Mouse (Mus musculus) hindbrain, embryonic 16.5 days (tissue): ENCODE results near the gene Gm49321. TPM values are rescaled to one million over a fixed set of nuclear protein-coding genes. Genes with fewer than 3 reads are reported as not detected.

Experiments used
- ATAC-seq: fragments of 200-750 bp; cut with Nextera tagmentation; 2 replicates; pipeline ENCODE4 v1.8.0; 2017; ENCODE audit warnings: moderate TSS enrichment, moderate library complexity
- H3K27ac ChIP-seq: fragments of 300-500 bp; sonication (generic); 2 replicates; pipeline ENCODE4 v1.5.1; 2014; ENCODE audit warnings: low read depth, mild to moderate bottlenecking, control low read depth, low read length, moderate library complexity
- H3K27me3 ChIP-seq: fragments of 300-500 bp; sonication (generic); replicated peaks from 2 replicates; pipeline ENCODE4 v1.6.1; 2014; ENCODE audit warnings: low read length; ENCODE audit not compliant: control insufficient read depth, insufficient read depth
- H3K36me3 ChIP-seq: fragments of 300-500 bp; sonication (generic); 2 replicates; pipeline ENCODE4 v1.6.1; 2014; ENCODE audit warnings: mild to moderate bottlenecking, low read length, moderate library complexity, mixed read lengths; ENCODE audit not compliant: control insufficient read depth, insufficient read depth
- H3K4me1 ChIP-seq: fragments of 300-500 bp; sonication (generic); 2 replicates; pipeline ENCODE4 v1.6.1; 2014; ENCODE audit warnings: low read depth, low read length; ENCODE audit not compliant: control insufficient read depth, insufficient read depth
- H3K4me2 ChIP-seq: fragments of 300-500 bp; sonication (generic); 2 replicates; pipeline ENCODE4 v1.6.1; 2014; ENCODE audit warnings: mild to moderate bottlenecking, low read length, control low read depth, moderate library complexity
- H3K4me3 ChIP-seq: fragments of 300-500 bp; sonication (generic); 2 replicates; pipeline ENCODE4 v1.5.1; 2014; ENCODE audit warnings: mild to moderate bottlenecking, low read length, control low read depth, moderate library complexity
- H3K9ac ChIP-seq: fragments of 300-500 bp; sonication (generic); 2 replicates; pipeline ENCODE4 v1.6.1; 2014; ENCODE audit warnings: low read depth, mild to moderate bottlenecking, control low read depth, low read length, moderate library complexity
- H3K9me3 ChIP-seq: fragments of 300-500 bp; sonication (generic); 2 replicates; pipeline ENCODE4 v1.6.1; 2014; ENCODE audit warnings: mild to moderate bottlenecking, low read length, moderate library complexity; ENCODE audit not compliant: control insufficient read depth
- WGBS: fragments of 180-500 bp; shearing (Covaris S2); extraction: QIAGEN DNeasy Blood & Tissue Kit; methylation state at CpG from one replicate; pipeline ENCODE4 v1.1.7; 2014; 5-methylcytosine and 5-hydroxymethylcytosine counted together
- polyA plus RNA-seq: library from polyadenylated mRNA; unstranded; fragments of >200 nt; fragmentation: Nextera tagmentation; extraction: Ambion mirVana; gene quantifications from 2 replicates; pipeline ENCODE4 v1.2.1, GENCODE M21; 2015

The Gm49321 gene
- polyA plus RNA-seq: 18.0 and 22.1 TPM in 2 replicates

DNA sequence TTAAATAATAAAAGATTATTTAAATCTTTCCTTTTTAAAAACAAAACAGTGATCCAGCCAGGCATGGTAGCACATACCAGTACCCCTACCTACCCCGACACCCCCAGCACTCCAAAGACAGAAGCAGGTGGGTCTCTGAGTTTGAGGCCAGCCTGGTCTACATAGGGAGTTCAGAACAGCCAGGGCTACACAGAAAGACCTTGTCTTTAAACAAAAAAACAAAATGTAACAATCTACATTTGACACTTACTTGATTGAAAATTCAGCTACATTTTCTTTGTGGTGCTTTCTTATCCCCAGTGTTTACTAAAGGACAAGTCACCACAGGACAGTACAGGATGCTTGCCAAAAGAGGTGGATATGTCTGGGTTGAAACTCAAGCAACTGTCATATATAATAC lies at the start of gene Gm49321:
Gene Gm49321 (plus strand): TSS at position 301 of the 400 bp plus-strand sequence.
- Histone ChIP-seq H3K9ac (no peak within 1 kb of the TSS), H3K4me2 (no peak within 1 kb of the TSS), H3K4me3 (no peak within 1 kb of the TSS), H3K9me3 (no peaks in the 10 kb centered on the region), H3K36me3 (peaks cover 33% of the 10 kb centered on the region), H3K4me1 (no peaks in the 10 kb centered on the region), H3K27ac (no peak within 1 kb of the TSS), H3K27me3 (no peaks in the 10 kb centered on the region)
- no peak for ATAC-seq
- 85% methylated on average over 1 of the region's 1 CpGs for WGBS

DNA sequence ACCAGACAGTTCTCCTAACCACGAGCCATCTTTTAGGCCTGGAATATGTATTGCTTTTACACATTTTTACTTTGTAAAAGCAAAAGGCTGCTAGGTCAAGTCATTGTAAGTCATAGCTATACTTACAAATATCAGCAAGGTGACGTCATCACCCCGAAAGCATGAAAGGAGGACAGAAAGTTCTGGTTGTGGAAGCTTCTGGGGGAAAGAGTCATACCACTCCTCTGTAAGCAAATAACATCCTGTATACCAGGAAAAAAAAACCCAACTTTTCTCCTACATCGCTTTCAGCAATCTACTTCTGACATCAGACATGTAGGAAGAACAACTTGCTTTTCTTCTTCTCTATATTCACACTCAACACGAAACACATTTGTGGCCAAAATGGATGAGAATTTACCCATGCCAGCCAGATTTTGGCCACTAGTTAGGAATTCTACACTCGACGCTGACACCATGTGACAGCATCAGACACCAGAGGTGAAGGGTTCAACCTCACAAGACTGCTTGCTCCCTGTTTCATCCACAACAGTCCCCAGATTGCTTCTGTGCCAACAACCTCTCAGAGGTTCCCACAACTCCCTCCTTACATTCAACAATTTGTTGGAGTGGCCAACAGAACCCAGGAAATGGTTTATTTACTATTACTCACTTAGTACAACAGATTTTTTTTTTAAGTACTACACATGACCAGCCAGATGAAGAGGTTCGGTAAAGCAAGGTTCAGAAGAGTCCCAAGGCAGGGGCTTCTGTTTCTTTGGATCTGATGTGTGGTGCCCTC lies 49.3 kb upstream of the Gm49321 start:
- no peak for ATAC-seq
- Histone ChIP-seq H3K4me1 (no peaks in the 10 kb centered on the region), H3K27me3 (no peaks in the 10 kb centered on the region), H3K27ac (no peak overlapping the region), H3K9ac (no peak overlapping the region), H3K4me2 (no peak overlapping the region), H3K9me3 (no peaks in the 10 kb centered on the region), H3K4me3 (no peak overlapping the region), H3K36me3 (no peaks in the 10 kb centered on the region)
- 90% methylated on average over 8 of the region's 8 CpGs for WGBS

DNA sequence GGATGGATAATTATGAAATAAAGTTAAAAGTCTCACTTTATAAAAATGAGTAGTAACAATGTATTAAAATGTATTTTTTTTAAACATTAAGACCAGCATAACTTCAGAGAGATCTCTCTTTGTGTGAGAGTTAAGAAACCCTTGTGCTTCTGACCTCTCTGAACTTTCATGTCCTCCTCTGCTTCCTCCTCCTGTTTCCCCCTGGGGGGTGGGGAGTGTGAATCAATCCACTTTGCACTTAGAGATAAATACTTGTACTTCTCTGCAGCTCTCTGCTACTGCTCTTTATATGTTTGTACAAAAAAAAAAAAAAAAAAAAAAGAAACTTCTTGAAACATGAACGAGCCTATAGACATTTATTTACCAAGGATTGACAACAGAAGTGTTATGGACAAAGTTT lies 47.9 kb upstream of the Gm49321 start:
- H3K4me3 ChIP-seq: no peak overlapping the region
- H3K36me3 ChIP-seq: no peaks in the 10 kb centered on the region
- H3K9ac ChIP-seq: no peak overlapping the region
- no peaks in the 10 kb centered on the region for H3K9me3 ChIP-seq
- no peaks in the 10 kb centered on the region for H3K27me3 ChIP-seq
- no peak overlapping the region for H3K27ac ChIP-seq
- no peak overlapping the region for H3K4me2 ChIP-seq
- no peaks in the 10 kb centered on the region for H3K4me1 ChIP-seq
- no peak for ATAC-seq
- 67% methylated on average over 1 of the region's 1 CpGs for WGBS

- H3K9ac ChIP-seq: no peak overlapping the region
- H3K4me2 ChIP-seq: no peak overlapping the region
- ATAC-seq: no peak
- WGBS: 90% methylated on average over 3 of the region's 3 CpGs
- H3K4me3 ChIP-seq: no peak overlapping the region
- no peaks in the 10 kb centered on the region for H3K9me3 ChIP-seq
- no peaks in the 10 kb centered on the region for H3K4me1 ChIP-seq
- H3K27me3 ChIP-seq: no peaks in the 10 kb centered on the region
- H3K36me3 ChIP-seq: no peaks in the 10 kb centered on the region
- no peak overlapping the region for H3K27ac ChIP-seq
Measured at GRCm38 (mm10) chr12:73890086-73890485, 47.4 kb upstream of the Gm49321 start.

DNA sequence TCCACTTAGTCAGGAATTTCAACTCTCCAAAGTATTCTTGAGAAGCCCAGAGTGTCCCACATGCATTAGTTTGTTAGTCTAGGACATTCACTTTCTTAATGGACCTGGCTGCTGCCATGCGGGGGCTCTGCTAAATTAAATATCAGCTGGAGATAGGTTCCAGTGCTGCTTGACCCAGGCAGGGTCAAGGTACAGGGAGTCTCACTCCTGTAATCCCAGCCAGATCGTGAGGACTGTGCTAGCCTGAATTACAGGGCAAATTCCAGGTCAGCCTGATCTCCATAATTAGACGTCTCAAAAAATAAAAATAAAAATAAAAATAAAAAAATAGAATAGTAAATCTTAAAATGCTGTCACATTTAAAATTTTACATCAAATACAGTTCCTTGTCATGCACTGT lies 44.8 kb upstream of the Gm49321 start:
- H3K27me3 ChIP-seq: no peaks in the 10 kb centered on the region
- no peaks in the 10 kb centered on the region for H3K9me3 ChIP-seq
- no peak overlapping the region for H3K27ac ChIP-seq
- no peak overlapping the region for H3K9ac ChIP-seq
- no peak overlapping the region for H3K4me2 ChIP-seq
- H3K4me1 ChIP-seq: no peaks in the 10 kb centered on the region
- no peak for ATAC-seq
- H3K4me3 ChIP-seq: no peak overlapping the region
- 60% methylated on average over 3 of the region's 3 CpGs for WGBS
- H3K36me3 ChIP-seq: no peaks in the 10 kb centered on the region

GRCm38 (mm10) chr12:73894838-73895237 lies 42.6 kb upstream of the Gm49321 start:
- 88% methylated on average over 6 of the region's 6 CpGs for WGBS
- no peak overlapping the region for H3K4me2 ChIP-seq
- H3K27ac ChIP-seq: no peak overlapping the region
- no peak overlapping the region for H3K4me3 ChIP-seq
- H3K9me3 ChIP-seq: no peaks in the 10 kb centered on the region
- no peak for ATAC-seq
- no peaks in the 10 kb centered on the region for H3K27me3 ChIP-seq
- no peaks in the 10 kb centered on the region for H3K4me1 ChIP-seq
- H3K36me3 ChIP-seq: no peaks in the 10 kb centered on the region
- no peak overlapping the region for H3K9ac ChIP-seq

- Histone ChIP-seq H3K4me2 (no peak overlapping the region), H3K9ac (no peak overlapping the region), H3K4me1 (no peaks in the 10 kb centered on the region), H3K4me3 (no peak overlapping the region), H3K9me3 (no peaks in the 10 kb centered on the region), H3K27me3 (no peaks in the 10 kb centered on the region), H3K27ac (no peak overlapping the region), H3K36me3 (no peaks in the 10 kb centered on the region)
- ATAC-seq: no peak
- 89% methylated on average over 2 of the region's 2 CpGs for whole genome bisulfite sequencing
Measured at GRCm38 (mm10) chr12:73895674-73896073, 41.8 kb upstream of the Gm49321 start.

GRCm38 (mm10) chr12:73896471-73896870 lies 41.0 kb upstream of the Gm49321 start:
- no peaks in the 10 kb centered on the region for H3K9me3 ChIP-seq
- no peaks in the 10 kb centered on the region for H3K36me3 ChIP-seq
- ATAC-seq: no peak
- H3K27me3 ChIP-seq: no peaks in the 10 kb centered on the region
- H3K9ac ChIP-seq: no peak overlapping the region
- no peak overlapping the region for H3K4me2 ChIP-seq
- H3K4me1 ChIP-seq: no peaks in the 10 kb centered on the region
- H3K27ac ChIP-seq: no peak overlapping the region
- no peak overlapping the region for H3K4me3 ChIP-seq
- WGBS: 88% methylated on average over 3 of the region's 3 CpGs

DNA sequence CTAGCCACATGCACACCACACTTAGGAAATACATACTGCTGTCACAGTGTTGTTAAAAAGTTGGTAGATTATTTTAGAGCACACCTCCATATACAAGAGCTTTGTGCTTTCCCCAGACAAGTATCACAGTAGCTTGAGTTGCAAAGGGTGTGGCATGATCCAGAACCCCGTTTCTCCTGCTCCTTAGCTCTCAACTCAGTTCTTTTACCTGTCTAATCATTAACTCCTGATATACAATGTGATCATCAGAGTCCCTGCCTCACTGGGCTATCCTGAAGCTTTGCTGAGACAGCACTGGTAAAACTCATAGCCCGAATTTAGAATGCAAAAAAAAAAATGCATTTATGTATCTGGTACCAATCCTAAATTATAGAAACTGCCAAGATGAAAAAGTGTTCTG lies 39.2 kb upstream of the Gm49321 start:
- Histone ChIP-seq H3K4me2 (no peak overlapping the region), H3K36me3 (no peaks in the 10 kb centered on the region), H3K4me1 (no peaks in the 10 kb centered on the region), H3K27me3 (no peaks in the 10 kb centered on the region), H3K9ac (no peak overlapping the region), H3K4me3 (no peak overlapping the region), H3K9me3 (no peaks in the 10 kb centered on the region), H3K27ac (no peak overlapping the region)
- WGBS: 76% methylated on average over 2 of the region's 2 CpGs
- ATAC-seq: no peak
